Mouse (Mus musculus) forebrain, embryonic 10.5 days (tissue): ENCODE results near the gene Slc39a1. TPM values are rescaled to one million over a fixed set of nuclear protein-coding genes. Genes with fewer than 3 reads are reported as not detected.
A peak's percentile ranks its signal among the peaks of the same experiment; 100 is the strongest.
"Not testable (repeated sequence)": the region's sequence is repeated elsewhere in the genome, so short reads cannot be mapped to it uniquely, and the experiment has no call there.

Experiments
- DNase-seq: peaks from one replicate; pipeline ENCODE4 v3.0.0-alpha.2; 2017; ENCODE audit warnings: low spot score; ENCODE audit errors: extremely low spot score
- H3K27ac ChIP-seq: fragments of 300-500 bp; sonication (generic); 2 replicates; pipeline ENCODE4 v1.5.1; 2016; ENCODE audit warnings: mild to moderate bottlenecking
- H3K27me3 ChIP-seq: fragments of 300-500 bp; sonication (generic); 2 replicates; pipeline ENCODE4 v1.6.1; 2016; ENCODE audit warnings: mild to moderate bottlenecking; ENCODE audit not compliant: poor library complexity, severe bottlenecking
- H3K36me3 ChIP-seq: fragments of 300-500 bp; sonication (generic); replicated peaks from 2 replicates; pipeline ENCODE4 v1.6.1; 2016; ENCODE audit warnings: mild to moderate bottlenecking, moderate library complexity
- H3K4me1 ChIP-seq: fragments of 300-500 bp; sonication (generic); 2 replicates; pipeline ENCODE4 v1.6.1; 2016
- H3K4me3 ChIP-seq: fragments of 300-500 bp; sonication (generic); 2 replicates; pipeline ENCODE4 v1.5.1; 2016; ENCODE audit warnings: mild to moderate bottlenecking, moderate library complexity
- H3K9me3 ChIP-seq: fragments of 300-500 bp; sonication (generic); 2 replicates; pipeline ENCODE4 v1.6.1; 2016; ENCODE audit warnings: mild to moderate bottlenecking, moderate library complexity
- WGBS: fragments of 180-500 bp; shearing (Covaris S2); methylation state at CpG from one replicate; pipeline ENCODE4 v1.1.7; 2016; 5-methylcytosine and 5-hydroxymethylcytosine counted together
- polyA plus RNA-seq: library from polyadenylated mRNA; unstranded; fragments of >200 nt; fragmentation: Nextera tagmentation; extraction: Ambion mirVana; gene quantifications from 2 replicates; pipeline ENCODE4 v1.2.1, GENCODE M21; 2016

The Slc39a1 gene
- polyA plus RNA-seq, 1 experiment from 2014 or later, result 69.6 TPM

DNA sequence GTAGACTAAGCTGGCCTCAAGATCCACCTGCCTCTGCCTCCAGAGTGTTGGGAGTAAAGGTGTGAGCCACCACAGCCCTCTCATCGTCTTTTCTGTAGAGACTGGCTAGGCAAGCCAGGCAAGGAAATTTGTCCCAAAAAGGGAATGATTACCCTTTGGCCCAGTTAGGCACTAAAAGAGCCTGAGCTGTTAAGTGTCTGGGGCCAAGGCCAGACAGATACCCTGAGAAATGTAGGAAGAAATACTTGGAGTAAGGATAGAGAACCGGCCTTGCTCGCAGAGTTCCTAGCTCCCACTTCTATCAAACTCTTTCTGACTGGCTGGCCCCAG lies 377 bp upstream of the Slc39a1 start:
- H3K4me3 ChIP-seq, result peak overlapping the region; percentile 77
- DNase-seq, result no peak
- peaks cover 28% of the 10 kb centered on the region for H3K36me3 ChIP-seq
- 0 out of 2 replicates have a peak, but pooled peaks cover under 1% of the 10 kb centered on the region for H3K27me3 ChIP-seq
- under 1% methylated on average over 3 of the region's 3 CpGs for WGBS
- peaks cover 42% of the 10 kb centered on the region for H3K4me1 ChIP-seq
- peak overlapping the region; percentile 94 for H3K27ac ChIP-seq
- H3K9me3 ChIP-seq, result no peaks in the 10 kb centered on the region

GRCm38 (mm10) chr3:90248746-90249100 lies 751 bp downstream of the Slc39a1 start:
- Histone ChIP-seq H3K4me3 (peak overlapping the region; percentile 77), H3K27me3 (no peaks in the 10 kb centered on the region), H3K27ac (peak overlapping the region; percentile 94), H3K9me3 (no peaks in the 10 kb centered on the region), H3K4me1 (peaks cover 35% of the 10 kb centered on the region), H3K36me3 (peaks cover 28% of the 10 kb centered on the region)
- WGBS, result 11% methylated on average over 10 of the region's 10 CpGs
- no peak for DNase-seq

GRCm38 (mm10) chr3:90250791-90251190 lies 2.8 kb downstream of the Slc39a1 start:
- no peak for DNase-seq
- H3K4me3 ChIP-seq, result no peak overlapping the region
- 88% methylated on average over 6 of the region's 6 CpGs for WGBS
- H3K4me1 ChIP-seq, result peaks cover 45% of the 10 kb centered on the region
- H3K9me3 ChIP-seq, result no peaks in the 10 kb centered on the region
- H3K27me3 ChIP-seq, result no peaks in the 10 kb centered on the region
- no peak overlapping the region for H3K27ac ChIP-seq
- peaks cover 28% of the 10 kb centered on the region for H3K36me3 ChIP-seq

DNA sequence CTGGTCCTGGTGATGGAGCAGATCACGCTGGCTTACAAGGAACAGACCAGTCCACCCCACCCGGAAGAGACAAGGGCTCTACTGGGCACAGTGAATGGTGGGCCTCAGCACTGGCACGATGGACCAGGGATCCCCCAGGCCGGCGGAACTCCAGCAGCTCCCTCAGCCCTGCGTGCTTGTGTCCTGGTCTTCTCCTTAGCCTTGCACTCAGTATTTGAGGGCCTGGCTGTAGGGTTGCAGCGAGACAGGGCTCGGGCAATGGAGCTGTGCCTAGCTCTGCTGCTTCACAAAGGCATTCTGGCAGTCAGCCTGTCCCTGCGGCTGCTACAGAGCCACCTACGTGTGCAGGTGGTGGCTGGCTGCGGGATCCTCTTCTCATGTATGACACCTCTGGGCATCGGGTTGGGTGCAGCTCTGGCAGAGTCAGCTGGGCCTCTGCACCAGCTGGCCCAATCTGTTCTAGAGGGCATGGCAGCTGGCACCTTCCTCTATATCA lies 3.8 kb downstream of the Slc39a1 start:
- H3K27me3 ChIP-seq, H3K27ac ChIP-seq, H3K9me3 ChIP-seq, DNase-seq, H3K4me3 ChIP-seq: not testable (repeated sequence)
- peaks cover 51% of the 10 kb centered on the region for H3K4me1 ChIP-seq
- 95% methylated on average over 11 of the region's 12 CpGs for WGBS
- H3K36me3 ChIP-seq, result peaks cover 34% of the 10 kb centered on the region

DNA sequence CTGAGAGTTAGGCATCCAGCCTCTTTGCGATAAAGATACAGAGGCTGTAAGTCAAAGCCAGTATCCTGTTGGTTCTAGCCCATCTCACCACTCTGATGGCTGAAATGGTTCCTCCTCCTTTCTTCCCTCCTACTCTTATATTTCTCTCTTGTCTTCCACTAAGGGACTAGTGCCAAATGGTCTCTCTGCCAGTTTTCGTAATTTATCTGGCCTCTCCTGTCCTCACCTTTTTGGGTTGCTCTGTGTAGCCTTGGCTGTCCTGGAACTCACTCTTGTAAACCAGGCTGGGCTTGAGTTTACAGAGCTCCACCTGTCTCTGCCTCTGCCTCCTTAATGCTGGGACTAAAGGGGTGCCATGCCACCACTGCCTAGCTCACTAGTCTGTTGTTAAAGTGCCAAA lies 4.7 kb downstream of the Slc39a1 start:
- not testable (repeated sequence) for H3K27ac ChIP-seq, H3K9me3 ChIP-seq, DNase-seq, H3K27me3 ChIP-seq, H3K4me3 ChIP-seq
- WGBS, result 87% methylated on average over 2 of the region's 2 CpGs
- H3K36me3 ChIP-seq, result peaks cover 43% of the 10 kb centered on the region
- H3K4me1 ChIP-seq, result peaks cover 47% of the 10 kb centered on the region

DNA sequence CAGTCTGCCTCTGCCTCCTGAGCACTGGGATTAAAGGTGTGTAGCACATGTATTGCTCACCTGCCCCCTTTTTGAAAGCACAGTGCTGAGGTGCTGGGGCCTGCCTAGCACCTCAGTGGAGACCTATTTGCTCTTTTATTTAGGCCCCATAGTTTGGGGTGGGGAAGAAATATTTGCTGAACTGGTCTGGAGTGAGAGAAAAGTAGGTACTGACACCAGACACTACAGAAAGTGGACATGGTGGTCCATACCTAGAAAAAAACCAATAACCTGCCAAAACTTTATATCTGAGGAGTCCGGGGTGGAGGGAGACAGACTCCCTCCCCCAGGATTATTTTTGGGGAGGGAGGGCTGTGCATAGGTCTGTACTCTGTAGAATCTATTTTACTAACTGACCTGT lies 5.2 kb downstream of the Slc39a1 start:
- Histone ChIP-seq H3K4me3 (peak overlapping the region; percentile 76; the same call in 1 of the 2 replicates), H3K36me3 (peaks cover 48% of the 10 kb centered on the region), H3K4me1 (peaks cover 42% of the 10 kb centered on the region)
- H3K9me3 ChIP-seq, H3K27me3 ChIP-seq, DNase-seq, H3K27ac ChIP-seq: not testable (repeated sequence)
- WGBS, result 77% methylated on average over 1 of the region's 1 CpGs

GRCm38 (mm10) chr3:90253653-90254418 lies 5.9 kb downstream of the Slc39a1 start, which contains the start of gene Crtc2:
Gene Crtc2 (plus strand): TSS chr3:90254163.
- 2% methylated on average over 38 of the region's 40 CpGs for WGBS
- Histone ChIP-seq H3K27ac (peak within 1 kb of the TSS; percentile 86), H3K9me3 (no peaks in the 10 kb centered on the region), H3K4me3 (peak within 1 kb of the TSS; percentile 76), H3K27me3 (no peaks in the 10 kb centered on the region), H3K4me1 (peaks cover 35% of the 10 kb centered on the region), H3K36me3 (peaks cover 55% of the 10 kb centered on the region)
- DNase-seq, result peak; percentile 96

GRCm38 (mm10) chr3:90254419-90255193 lies 6.6 kb downstream of the Slc39a1 start:
- H3K4me1 ChIP-seq, result peaks cover 27% of the 10 kb centered on the region
- 1% methylated on average over 41 of the region's 41 CpGs for WGBS
- H3K9me3 ChIP-seq, result no peaks in the 10 kb centered on the region
- no peaks in the 10 kb centered on the region for H3K27me3 ChIP-seq
- H3K4me3 ChIP-seq, result peak overlapping the region; percentile 76
- H3K36me3 ChIP-seq, result peaks cover 59% of the 10 kb centered on the region
- peak overlapping the region; percentile 86 for H3K27ac ChIP-seq
- peak; percentile 44 for DNase-seq

- no peaks in the 10 kb centered on the region for H3K27me3 ChIP-seq
- WGBS, result 31% methylated on average over 2 of the region's 2 CpGs
- no peaks in the 10 kb centered on the region for H3K9me3 ChIP-seq
- peak overlapping the region; percentile 86 for H3K27ac ChIP-seq
- H3K36me3 ChIP-seq, result peaks cover 59% of the 10 kb centered on the region
- peaks cover 27% of the 10 kb centered on the region for H3K4me1 ChIP-seq
- H3K4me3 ChIP-seq, result peak overlapping the region; percentile 76
- DNase-seq, result no peak
Measured at GRCm38 (mm10) chr3:90255194-90255565, 7.2 kb downstream of the Slc39a1 start.

- Histone ChIP-seq H3K4me1 (peaks cover 24% of the 10 kb centered on the region), H3K27ac (no peak overlapping the region), H3K27me3 (no peaks in the 10 kb centered on the region), H3K9me3 (no peaks in the 10 kb centered on the region), H3K4me3 (peak overlapping the region; percentile 76), H3K36me3 (peaks cover 59% of the 10 kb centered on the region)
- no peak for DNase-seq
- 93% methylated on average over 14 of the region's 14 CpGs for WGBS
Measured at GRCm38 (mm10) chr3:90255784-90256353, 7.9 kb downstream of the Slc39a1 start.

DNA sequence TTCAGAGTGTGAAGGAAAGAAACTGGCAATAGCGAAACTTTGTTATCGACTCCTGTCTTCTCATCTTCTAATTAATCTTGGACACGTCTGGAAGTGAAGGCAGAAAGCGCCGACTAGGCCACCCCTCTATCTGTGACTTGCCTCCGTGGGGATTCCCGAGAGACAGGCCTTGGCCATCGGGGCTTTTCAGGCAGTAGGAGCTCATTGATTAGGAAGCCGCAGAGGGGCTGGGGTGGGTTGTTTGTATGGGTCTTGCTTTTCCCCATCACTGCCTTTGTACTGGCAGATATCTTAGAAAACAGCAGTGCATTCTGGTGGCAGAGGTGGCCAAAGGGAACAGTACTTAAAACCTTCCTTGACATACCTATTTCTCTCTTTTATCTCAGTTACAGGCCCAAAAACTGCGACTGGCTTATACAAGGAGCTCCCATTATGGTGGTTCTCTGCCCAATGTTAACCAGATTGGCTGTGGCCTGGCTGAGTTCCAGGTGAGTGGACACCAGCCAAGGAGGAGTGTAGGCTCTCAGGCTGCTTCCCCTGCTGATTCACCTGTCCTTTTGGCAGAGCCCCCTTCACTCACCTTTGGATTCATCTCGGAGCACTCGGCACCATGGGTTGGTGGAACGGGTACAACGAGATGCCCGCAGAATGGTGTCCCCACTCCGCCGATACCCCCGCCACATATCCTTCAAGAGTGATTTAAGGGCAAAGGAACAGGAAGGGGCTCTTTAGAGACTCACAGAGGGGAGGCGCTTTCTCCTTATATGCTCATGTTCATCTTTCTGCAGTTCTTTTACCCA lies 9.0 kb downstream of the Slc39a1 start:
- 94% methylated on average over 19 of the region's 19 CpGs for WGBS
- no peak for DNase-seq
- peaks cover 60% of the 10 kb centered on the region for H3K36me3 ChIP-seq

GRCm38 (mm10) chr3:90258521-90258920 lies 10.5 kb downstream of the Slc39a1 start:
- H3K4me1 ChIP-seq, result peaks cover 22% of the 10 kb centered on the region
- DNase-seq, result no peak
- no peaks in the 10 kb centered on the region for H3K27me3 ChIP-seq
- peaks cover 74% of the 10 kb centered on the region for H3K36me3 ChIP-seq
- 92% methylated on average over 4 of the region's 4 CpGs for WGBS
- no peak overlapping the region for H3K4me3 ChIP-seq
- no peaks in the 10 kb centered on the region for H3K9me3 ChIP-seq
- no peak overlapping the region for H3K27ac ChIP-seq

More for the DNA sequence above, 9.0 kb downstream of the Slc39a1 start:
- Histone ChIP-seq H3K9me3 (no peaks in the 10 kb centered on the region), H3K27me3 (no peaks in the 10 kb centered on the region), H3K4me3 (no peak overlapping the region), H3K4me1 (peaks cover 24% of the 10 kb centered on the region), H3K27ac (no peak overlapping the region)
